Mouse (Mus musculus) lung, adult 2 months (tissue): ENCODE measurements around the gene Kdm5b.

Experiments used
- CTCF ChIP-seq: fragments of 200-500 bp; IDR thresholded peaks from 2 replicates; pipeline ENCODE4 v1.5.1; 2011; ENCODE audit warnings: mild to moderate bottlenecking, low read length, control low read depth; ENCODE audit not compliant: insufficient read depth
- POLR2A ChIP-seq: fragments of 200-500 bp; IDR thresholded peaks from 2 replicates; pipeline ENCODE4 v1.6.1; 2011; ENCODE audit warnings: low read depth, mild to moderate bottlenecking, control low read depth, low read length, borderline replicate concordance; ENCODE audit errors: extremely low read depth

DNA sequence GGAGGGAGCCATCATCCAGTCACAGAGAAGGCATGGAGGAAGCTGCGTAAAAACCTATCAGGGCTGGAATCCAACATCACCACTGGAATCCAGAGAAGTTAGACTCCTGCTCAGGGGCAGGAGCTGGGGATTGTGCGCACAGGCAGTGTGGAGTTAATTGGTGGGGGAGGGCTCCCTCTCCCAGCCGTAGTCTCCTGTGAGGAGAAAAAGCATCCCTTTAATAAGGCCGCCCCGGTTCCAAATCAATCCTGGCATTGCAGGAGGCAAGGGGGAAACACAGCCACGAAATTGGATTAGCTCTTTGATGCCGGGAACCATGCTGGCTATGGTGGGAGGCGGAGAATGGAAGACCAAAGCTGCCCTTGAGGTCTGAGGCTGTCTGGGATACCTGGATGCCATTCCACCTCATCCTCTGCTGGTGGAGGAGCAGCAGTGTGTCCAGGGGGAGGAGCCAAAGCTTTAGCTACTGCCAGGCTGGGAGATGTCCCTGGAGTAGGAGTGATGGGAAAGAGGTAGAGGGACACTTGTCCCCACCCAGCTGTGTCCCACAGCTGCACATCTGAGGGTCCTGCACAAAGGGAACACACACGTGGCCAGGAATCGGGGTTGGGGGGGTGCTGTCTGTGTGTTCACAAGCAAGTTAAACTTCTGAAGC is 93.8 kb downstream of the Kdm5b start:
- TF ChIP-seq POLR2A (no peak), CTCF (no peak)
